Mouse (Mus musculus): ENCODE results near the gene Cacnb1.

The Cacnb1 gene

DNA sequence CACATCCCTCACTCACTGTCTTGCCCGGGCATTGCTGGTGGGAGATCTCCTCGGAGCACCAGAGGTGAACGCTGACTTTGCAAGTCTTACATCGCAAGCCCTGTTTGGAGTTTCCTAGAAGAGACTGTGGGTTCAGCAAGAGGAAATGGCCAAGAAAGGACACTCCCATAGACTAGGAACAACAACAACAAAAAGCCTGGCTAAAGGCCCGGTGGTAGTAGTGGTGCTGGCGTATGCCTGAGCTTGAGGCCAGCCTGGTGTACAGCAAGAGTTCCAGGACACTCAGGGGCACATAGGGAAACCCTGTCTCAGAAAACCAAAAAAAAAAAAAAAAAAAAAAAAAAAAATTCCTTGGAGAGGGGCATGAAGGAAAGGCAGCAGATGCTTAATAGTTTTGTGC lies 19.9 kb upstream of the Cacnb1 start:
- in situ Hi-C loops (cut with MboI, MseI): no loop called here

DNA sequence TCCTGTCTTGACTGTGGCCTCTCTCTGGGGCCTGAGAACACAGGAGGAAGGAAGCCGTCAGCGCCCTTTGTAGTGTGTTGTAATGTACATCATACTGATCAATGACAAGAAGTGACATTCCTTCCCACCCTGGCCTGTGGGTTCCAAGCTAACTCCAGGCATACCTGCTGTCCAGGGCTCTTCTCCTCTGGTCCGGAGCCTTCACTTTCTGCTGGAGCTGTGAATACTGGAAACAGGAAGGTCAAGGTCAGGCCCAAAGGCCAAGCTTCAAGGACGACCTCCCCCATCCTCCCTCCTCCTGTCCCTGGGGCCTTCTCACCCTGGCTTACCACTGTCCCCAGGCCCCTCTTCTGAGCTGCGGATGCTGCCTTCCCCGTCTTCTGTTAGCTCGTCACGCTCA lies 18.1 kb upstream of the Cacnb1 start:
- in situ Hi-C loops (cut with MboI, MseI): no loop called here

DNA sequence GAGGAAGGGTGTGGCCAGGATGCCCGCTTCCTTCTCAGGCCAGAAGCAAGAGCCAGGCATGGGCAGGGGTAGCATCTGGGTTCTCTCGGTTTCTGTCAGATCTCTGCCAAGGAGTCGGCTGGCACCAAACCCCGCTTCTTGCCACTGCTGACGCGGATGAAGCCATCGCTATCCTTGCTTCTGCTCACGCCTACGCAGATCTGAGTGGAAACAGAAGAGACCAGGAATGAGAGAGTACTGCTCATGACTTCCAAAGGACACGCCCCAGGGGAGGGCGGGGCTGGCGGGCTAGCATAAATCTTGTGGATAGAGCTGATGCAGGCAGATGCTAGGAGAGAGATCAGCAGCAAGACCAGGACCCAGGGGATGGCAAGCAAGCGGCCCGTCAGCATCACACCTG lies 15.0 kb upstream of the Cacnb1 start:
- in situ Hi-C loops (cut with MboI, MseI): loop anchor here (5.0 kb wide), 1 partner anchor 44 kb away; no protein-coding TSS in a partner anchor

DNA sequence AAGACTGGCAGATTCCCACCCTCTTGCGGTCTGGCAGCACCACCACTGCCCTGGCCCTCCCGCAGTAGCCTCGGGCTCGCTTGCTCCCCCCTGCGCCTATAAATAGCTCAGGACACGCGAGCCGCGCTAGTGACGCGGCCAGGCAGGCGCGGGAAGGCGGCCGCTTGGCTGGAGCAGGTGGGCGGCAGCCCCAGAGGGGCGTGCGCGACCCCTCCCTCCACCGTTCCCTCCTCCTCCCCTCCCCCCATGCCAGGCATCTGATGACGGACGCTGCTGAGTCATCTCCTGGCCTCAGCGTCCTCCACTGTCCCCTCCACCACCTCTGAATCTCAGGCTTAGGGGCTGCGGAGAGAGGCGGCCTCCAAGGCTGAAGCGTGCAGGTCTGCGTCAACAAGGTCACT lies 13.1 kb upstream of the Cacnb1 start:
- in situ Hi-C loops (cut with MboI, MseI): loop anchor here (5.0 kb wide), 1 partner anchor 46 kb away; no protein-coding TSS in a partner anchor

DNA sequence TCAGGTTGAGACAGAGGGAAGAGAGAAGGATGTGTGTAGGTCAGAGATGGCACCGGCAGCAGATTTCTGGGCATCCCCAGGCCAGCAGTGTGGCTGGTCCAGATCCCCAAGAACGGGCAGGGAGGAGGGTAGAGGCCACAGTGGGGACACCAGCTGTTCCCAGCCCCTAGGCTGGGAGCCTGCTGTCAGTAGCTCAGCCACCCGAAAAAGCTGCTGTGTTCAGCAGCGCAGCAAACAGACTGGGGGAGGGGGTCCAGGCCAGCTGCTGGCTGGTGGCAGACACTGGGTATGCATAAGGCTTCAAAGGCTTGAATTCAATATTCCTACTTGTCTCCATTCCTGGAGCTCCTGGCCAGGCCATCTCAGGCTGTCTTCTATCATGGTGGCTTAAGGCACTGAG lies 12.0 kb upstream of the Cacnb1 start:
- in situ Hi-C loops (cut with MboI, MseI): loop anchor here (5.0 kb wide), 1 partner anchor 47 kb away; no protein-coding TSS in a partner anchor

DNA sequence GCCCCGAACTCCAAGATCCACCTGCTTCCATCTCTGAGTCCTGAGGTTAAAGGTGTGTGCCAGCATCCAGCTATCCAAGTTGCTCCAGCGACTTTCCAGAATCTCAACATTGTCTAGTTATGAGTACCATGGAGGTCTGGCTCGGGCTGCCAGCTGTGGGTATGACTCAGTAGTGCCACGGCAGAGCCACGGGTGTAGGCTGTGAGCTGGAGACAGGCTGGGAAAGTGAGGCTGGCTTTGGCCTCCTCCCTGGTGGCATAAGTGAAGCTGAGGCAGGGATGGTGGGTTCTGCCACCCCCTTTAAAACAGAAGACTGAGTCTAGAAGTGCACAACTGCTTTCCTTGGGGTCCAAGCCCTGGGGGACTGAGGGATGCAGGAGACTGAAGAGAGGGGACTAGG lies 11.2 kb upstream of the Cacnb1 start:
- in situ Hi-C loops (cut with MboI, MseI): no loop called here

DNA sequence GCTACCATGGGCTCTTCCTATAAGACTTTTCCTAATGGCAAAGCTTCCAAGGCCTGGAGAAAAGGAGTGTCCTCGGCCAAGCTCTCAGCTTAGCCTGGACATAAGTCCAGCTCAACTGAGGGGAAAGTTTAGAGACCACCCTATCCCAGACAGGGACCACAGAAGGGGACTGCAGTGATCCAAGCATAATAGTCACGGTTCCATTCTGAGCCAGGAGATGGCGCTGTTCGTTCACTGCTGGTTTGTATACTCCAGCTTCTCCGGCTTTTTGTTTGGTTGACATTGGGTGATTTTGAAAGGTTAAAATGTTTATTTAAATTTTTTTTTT lies 8.6 kb upstream of the Cacnb1 start:
- in situ Hi-C loops (cut with MboI, MseI): no loop called here

DNA sequence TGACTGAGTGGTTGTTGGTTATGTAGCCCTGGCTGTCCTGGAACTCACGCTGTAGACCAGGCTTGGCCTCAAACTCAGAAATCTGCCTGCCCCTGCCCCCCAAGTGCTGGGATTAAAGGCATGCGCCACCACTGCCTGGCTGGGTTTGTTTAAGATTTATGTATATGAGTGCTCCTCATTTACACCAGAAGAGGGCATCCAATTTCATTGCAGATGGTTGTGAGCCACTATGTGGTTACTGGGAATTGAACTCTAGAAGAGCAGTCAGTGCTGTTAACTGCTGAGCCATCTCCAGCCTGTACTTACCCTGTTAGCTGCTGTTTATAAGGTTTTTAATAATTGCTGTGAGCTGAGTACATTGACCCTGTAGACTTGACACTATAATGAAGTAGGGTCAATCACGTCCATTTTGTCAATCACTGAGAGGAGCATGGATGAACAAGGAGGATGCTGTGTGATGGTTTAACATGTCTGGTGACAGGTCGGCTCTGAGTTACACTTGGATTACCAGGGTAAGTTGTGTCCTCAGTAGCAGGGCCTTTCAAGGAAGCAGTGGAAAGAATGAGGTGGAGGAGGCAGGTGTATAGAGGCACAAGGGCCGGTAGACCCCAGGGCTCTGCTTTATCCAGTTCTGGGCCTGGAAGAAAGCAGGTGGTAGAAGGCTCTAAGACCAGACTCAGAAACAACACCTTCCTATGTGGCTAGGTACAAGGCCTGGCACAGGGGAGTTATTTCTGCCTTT lies 8.0 kb upstream of the Cacnb1 start:
- in situ Hi-C loops (cut with MboI, MseI): no loop called here

DNA sequence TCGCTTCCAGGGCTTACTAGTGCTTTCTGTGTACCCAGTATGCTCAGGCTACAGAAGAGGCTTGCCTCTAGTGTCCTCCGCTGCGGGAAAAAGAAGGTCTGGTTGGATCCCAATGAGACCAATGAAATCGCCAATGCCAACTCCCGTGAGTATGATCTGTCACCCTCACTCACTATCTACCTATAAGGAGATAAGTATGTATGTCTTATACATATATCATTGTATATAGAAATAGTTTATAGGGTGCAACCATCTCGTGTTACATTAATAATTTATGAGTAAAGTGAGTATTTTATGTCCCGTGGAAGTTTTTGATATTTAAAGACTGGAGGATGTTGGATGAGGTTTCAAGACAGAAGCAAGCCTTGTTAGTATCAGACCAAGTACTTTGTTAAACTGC lies 5.0 kb upstream of the Cacnb1 start:
- in situ Hi-C loops (cut with MboI, MseI): loop anchor here (10.0 kb wide), 2 partner anchors 177 to 917 kb away; partner anchors contain the start of gene Cdk12

DNA sequence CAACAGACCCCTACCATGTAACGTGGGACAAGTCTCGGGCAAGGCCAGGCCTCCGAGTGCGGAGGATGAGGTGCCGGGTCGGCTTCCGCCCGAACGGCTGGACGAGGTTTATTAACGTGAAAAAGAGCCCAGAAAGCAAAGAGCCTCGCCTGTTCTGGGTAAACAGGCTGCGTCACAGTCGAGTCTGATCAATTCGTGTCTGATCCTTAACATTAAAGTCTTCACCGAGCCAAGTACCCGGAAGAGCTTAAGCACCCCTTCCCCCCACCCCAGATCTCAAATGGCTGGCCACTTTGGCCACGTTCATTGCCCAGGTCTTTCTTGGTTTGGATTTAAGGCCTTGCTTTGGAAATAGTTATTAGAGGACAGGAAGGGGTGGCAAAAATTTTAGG lies 4.5 kb upstream of the Cacnb1 start:
- in situ Hi-C loops (cut with MboI, MseI): loop anchor here (10.0 kb wide), 2 partner anchors 178 to 918 kb away; partner anchors contain the start of gene Cdk12

DNA sequence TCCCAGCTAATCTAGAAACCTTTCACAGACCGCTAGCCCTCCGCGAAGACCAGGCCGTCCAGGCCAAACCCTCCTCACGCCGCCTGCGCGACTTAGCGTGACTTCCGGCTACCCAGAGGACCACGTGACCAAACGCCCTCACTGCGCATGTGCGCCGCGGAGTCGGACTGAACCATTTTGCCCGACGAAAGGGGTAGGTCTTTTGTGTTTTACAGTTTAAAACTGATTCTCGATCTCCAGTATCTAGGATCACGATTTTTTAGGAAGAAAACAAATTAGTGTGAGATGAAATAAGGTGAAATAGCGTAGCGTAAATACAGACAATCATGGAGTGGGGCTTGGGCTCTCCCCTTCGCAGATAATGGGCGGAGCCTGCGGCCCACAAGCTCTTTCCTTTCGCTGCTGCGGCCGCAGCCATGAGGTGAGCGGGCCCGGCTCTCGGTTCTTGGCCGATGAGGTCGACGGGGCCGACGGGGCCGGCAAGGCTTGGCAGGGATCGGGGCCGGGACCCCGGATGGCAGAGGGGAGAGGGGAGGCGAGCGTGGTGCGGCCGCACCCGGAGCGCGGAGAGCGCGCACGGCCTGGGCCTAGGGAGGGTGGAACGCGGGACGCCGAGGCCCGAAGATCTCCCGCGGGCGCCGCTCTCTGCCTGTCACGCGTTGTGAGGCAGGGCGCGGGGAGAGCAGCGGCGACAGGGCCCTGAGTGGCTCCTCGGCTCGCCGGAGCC lies 3.9 kb upstream of the Cacnb1 start, which contains the start of gene Rpl19:
TSS of gene Rpl19 (plus strand) at position 141 of the 727 bp plus-strand sequence.
- in situ Hi-C loops (cut with MboI, MseI): loop anchor here (10.0 kb wide), 2 partner anchors 178 to 918 kb away; partner anchors contain the start of gene Cdk12

DNA sequence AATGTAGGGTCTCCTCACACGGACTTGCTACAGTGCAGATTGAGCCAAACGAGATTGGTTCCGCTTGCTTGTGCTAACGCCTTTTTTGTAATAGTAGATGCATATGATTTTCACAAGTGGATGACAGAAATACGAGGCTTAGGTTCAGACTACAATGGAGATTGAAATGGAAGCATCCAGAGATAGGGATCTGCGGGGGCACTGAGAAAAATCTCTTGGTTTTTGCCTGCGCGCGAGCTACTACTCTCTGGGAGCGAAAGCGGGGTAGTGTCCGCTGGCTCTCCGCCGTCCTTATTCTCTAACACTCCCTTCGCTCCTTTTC lies 3.4 kb upstream of the Cacnb1 start:
- in situ Hi-C loops (cut with MboI, MseI): loop anchor here (10.0 kb wide), 2 partner anchors 179 to 919 kb away; partner anchors contain the start of gene Cdk12

DNA sequence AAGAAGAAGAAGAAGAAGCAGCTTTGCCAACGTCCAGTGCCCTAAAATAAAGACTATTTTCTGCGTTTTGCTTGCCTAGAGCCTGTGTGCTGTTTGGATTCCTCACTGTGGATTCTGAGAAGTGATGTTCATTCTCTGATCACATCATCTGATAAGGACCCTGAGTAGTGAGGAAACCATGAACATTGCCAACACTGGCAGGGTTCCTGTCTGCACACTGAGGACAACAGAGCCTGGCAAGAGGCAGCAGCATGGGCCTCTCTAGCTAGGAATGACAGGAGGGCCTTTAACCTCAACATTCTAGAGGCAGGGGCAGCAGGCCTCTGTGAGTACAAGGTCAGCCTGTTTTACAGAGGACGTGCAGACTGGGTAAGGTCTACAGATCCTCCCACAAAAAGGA lies 1.7 kb upstream of the Cacnb1 start:
- in situ Hi-C loops (cut with MboI, MseI): loop anchor here (5.0 to 10.0 kb wide), 3 partner anchors 37 to 920 kb away; partner anchors contain the start of genes Cdk12 and Plxdc1

DNA sequence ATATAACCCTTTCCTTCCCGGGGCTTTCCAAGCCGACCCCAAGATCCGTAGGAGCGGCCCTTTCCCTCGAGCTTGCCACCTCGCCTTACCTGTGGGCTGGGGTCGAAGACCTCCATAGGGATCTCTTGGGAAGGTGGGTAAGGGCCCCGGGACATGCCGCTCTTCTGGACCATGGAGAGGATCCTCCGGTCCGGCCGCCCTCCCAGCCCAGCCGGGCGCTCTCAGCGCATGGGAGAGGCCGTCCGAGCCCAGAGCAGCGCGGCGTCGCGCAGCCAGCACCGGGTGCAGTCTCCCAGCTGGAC lies 630 bp downstream of the Cacnb1 start:
- in situ Hi-C loops (cut with MboI, MseI): loop anchor here (5.0 to 10.0 kb wide), 3 partner anchors 35 to 923 kb away; partner anchors contain the start of genes Cdk12 and Plxdc1

DNA sequence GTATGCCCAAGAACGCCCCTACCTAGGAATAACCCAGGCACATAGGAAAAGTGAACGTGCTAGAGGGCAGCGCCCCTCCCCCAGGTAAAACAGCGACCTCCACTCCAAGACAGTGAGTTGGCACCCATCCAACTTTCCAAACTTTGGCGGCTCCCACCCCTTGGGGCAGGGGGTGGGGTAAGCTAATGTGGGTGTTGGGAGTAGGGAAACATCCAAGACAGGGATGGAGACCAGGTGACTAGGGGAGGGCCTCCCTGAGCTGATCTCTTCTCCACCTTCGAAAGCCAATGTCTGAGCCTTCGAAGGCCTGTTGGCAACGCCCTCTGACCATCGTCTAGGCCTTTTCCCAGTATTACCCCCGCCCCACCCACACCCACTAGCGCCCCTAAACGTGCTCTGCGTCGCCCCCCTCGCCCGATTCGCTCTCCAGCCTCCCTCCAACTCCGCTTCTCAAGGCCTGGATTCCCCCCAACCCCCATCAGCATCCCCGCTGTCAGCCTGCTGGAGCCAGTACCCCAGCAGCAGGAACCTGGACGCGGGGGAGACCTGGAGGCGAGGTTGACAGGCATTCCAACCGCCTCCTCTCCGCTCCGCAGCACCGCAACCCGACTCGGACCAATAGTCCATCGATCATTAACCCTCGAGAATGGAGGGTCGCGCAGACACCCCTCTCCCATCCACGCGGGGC lies 1.1 kb downstream of the Cacnb1 start:
- in situ Hi-C loops (cut with MboI, MseI): loop anchor here (5.0 to 10.0 kb wide), 3 partner anchors 34 to 923 kb away; partner anchors contain the start of genes Cdk12 and Plxdc1

DNA sequence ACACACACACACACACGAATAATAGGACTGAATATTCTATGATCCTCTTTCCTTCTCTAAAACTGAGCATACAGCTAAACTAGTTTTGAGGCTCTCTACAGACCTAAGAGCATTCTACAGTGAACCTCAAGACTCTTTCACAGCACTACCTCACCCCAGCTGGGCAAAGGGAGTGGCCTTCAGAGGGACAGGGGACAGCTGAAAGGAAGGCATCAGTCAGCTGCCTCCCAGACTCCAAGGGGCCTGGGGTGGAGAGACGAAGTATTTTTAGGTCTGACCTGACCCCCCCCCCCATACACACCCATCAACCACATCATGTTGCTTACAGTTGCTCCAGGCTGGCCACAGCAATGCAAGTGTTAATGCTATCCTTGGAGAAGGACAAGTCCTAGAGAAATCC lies 1.7 kb downstream of the Cacnb1 start:
- in situ Hi-C loops (cut with MboI, MseI): loop anchor here (5.0 to 10.0 kb wide), 3 partner anchors 34 to 924 kb away; partner anchors contain the start of genes Cdk12 and Plxdc1

DNA sequence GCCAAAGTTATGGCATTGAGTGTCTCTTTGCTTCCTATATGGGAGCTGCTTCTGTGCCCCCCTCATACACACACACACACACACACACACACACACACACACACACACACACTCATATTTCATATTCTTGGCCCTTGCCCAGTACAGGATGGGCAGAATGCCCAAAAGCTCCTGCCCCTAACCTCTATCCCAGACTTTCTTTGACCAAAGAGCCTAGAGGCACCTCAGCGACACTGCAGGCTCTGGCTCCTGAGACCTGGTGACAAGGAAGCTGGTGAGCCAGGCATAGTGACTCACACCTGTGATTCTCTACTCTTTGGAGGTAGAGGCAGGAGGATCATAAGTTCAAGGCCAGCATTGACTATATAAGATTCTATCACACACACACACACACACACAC lies 2.1 kb downstream of the Cacnb1 start:
- in situ Hi-C loops (cut with MboI, MseI): loop anchor here (5.0 to 10.0 kb wide), 3 partner anchors 33 to 924 kb away; partner anchors contain the start of genes Cdk12 and Plxdc1

DNA sequence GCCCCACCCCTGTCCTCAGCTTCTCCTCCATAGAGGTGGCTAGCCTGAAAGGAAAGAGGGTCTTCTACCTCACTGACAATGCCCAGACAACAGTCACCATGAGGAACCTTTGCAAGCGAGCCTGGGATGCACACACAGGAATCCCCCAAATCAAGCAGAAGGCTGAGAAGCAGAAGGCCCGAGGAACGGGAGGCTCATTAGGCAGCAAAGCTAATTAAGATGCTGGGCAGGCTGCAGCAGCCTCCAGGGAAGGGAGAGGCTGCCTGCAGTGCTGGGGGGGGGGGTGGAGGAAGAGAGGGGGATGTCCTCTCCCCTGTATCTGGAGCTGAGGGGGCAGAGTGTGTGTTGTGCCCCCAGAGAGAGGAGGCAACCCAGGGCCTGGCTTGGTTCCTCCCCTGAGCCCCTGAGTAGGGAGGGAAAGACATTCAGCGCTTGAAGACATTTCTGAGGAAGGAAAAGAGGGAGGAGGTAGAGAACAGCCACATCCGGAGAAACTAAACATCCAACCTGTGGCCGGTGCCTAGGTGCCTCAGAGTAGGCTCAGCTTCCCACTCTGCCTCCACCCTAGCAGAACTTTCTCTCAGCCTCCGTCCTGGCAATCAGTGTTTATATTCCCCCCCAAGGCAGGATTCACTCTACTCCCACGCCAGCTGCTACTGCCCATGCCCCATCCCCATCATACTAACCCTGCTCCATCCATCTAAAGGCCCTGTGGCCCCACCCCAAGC lies 2.8 kb downstream of the Cacnb1 start:
- in situ Hi-C loops (cut with MboI, MseI): loop anchor here (5.0 to 10.0 kb wide), 3 partner anchors 33 to 925 kb away; partner anchors contain the start of genes Cdk12 and Plxdc1

DNA sequence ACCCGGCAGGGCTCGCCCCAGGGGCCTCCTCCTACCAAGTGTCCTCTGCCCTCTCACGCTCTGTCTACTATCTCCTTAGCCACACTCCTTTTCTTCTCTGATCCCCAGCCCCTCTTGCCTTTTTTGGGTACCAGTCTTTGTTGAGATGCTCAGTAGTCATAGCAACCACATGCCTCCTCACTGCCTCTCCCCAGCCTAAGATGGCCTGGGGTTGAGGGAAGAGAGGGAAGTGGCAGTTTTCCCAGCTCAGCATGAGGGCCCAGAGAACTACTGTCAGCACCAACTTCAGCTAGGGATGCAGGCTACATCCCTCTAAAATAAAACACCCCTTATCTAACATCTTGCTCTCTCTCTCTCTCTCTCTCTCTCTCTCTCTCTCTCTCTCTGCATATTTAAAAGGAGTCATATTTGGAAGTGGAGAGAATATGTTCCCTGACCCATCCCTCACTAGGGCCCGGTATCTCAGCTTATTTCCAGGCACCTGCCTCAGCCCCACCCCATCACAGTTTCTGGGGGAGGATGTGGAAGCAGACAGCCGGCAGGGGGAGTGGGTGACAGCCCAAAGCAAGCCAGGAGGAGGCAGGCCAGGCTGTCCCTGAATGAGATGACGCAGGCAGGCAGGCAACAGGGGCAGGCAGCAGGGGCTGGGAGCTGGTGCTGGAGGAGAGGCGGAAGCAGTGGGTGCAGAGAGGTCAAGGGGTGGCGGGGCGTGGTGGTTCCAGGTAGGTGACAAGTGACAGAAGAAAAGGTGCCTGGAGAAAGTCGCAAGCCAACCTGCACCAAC lies 3.8 kb downstream of the Cacnb1 start:
- in situ Hi-C loops (cut with MboI, MseI): no loop called here

DNA sequence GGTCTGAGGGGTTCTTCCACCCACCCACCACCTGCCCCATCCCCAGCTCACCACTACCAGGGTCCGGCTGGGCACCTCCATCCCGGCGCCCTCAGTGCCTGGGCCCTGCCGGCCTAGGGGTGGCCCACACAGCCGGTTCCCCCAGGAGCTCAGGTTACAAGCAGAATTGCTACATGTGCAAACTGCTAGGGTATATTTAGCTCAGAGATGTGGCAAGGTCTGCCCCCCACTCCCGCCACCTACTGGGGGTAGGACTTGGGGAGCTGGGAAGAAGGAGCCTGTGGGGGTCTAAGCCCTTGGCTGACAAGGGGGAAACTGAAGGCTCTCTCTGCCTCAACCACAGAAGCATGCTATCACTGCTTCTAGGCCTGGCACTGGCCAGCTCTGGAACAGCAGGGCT lies 4.6 kb downstream of the Cacnb1 start:
- in situ Hi-C loops (cut with MboI, MseI): no loop called here
